Mouse (Mus musculus): ENCODE results near the gene Ccdc92.

GRCm38 (mm10) chr5:124835218-124835617, 27.0 kb downstream of the Ccdc92 start:
- no peak for TF ChIP-seq CTCF (IDR thresholded peaks at IDR 0.05; ENCODE audit: low read depth)
- no peak for TF ChIP-seq EP300 (IDR thresholded peaks at IDR 0.05; ENCODE audit: low read depth)
